Mouse (Mus musculus) heart, embryonic 11.5 days (tissue): ENCODE data around the gene Gm44579. TPM values are rescaled to one million over a fixed set of nuclear protein-coding genes. Genes with fewer than 3 reads are reported as not detected.

Source experiments
- ATAC-seq: fragments of 200-750 bp; cut with Nextera tagmentation; replicated peaks from 2 replicates; pipeline ENCODE4 v1.8.0; 2017; ENCODE audit warnings: moderate library complexity; ENCODE audit not compliant: insufficient number of reproducible peaks, low FRiP score, low TSS enrichment
- H3K27ac ChIP-seq: fragments of 300-500 bp; sonication (generic); 2 replicates; pipeline ENCODE4 v1.5.1; 2014; ENCODE audit warnings: mild to moderate bottlenecking, low read depth, low read length
- H3K27me3 ChIP-seq: fragments of 300-500 bp; sonication (generic); 2 replicates; pipeline ENCODE4 v1.6.1; 2014; ENCODE audit warnings: mild to moderate bottlenecking, low read length, mixed read lengths; ENCODE audit not compliant: control insufficient read depth, insufficient read depth
- H3K36me3 ChIP-seq: fragments of 300-500 bp; sonication (generic); 2 replicates; pipeline ENCODE4 v1.6.1; 2014; ENCODE audit warnings: mild to moderate bottlenecking, low read length, moderate library complexity, mixed read lengths; ENCODE audit not compliant: control insufficient read depth, insufficient read depth
- H3K4me1 ChIP-seq: fragments of 300-500 bp; sonication (generic); 2 replicates; pipeline ENCODE4 v1.6.1; 2014; ENCODE audit warnings: low read length; ENCODE audit not compliant: control insufficient read depth, insufficient read depth
- H3K4me2 ChIP-seq: fragments of 300-500 bp; sonication (generic); 2 replicates; pipeline ENCODE4 v1.6.1; 2014; ENCODE audit warnings: mild to moderate bottlenecking, moderate library complexity
- H3K4me3 ChIP-seq: fragments of 300-500 bp; sonication (generic); 2 replicates; pipeline ENCODE4 v1.5.1; 2014; ENCODE audit warnings: low read depth, low read length
- H3K9ac ChIP-seq: fragments of 300-500 bp; sonication (generic); 2 replicates; pipeline ENCODE4 v1.6.1; 2014; ENCODE audit warnings: mild to moderate bottlenecking, low read depth, low read length, moderate library complexity
- H3K9me3 ChIP-seq: fragments of 300-500 bp; sonication (generic); replicated peaks from 2 replicates; pipeline ENCODE4 v1.6.1; 2016; ENCODE audit warnings: low read length; ENCODE audit not compliant: control insufficient read depth
- WGBS: fragments of 180-500 bp; shearing (Covaris S2); extraction: QIAGEN DNeasy Blood & Tissue Kit; methylation state at CpG from one replicate; pipeline ENCODE4 v1.1.7; 2014; ENCODE audit not compliant: insufficient replicate concordance; 5-methylcytosine and 5-hydroxymethylcytosine counted together
- polyA plus RNA-seq: library from polyadenylated mRNA; unstranded; fragments of >200 nt; fragmentation: Nextera tagmentation; extraction: Ambion mirVana; gene quantifications from 2 replicates; pipeline ENCODE4 v1.2.1, GENCODE M21; 2014

Gene Gm44579
- polyA plus RNA-seq, 1 experiment from 2014 or later = not detected

- no peak overlapping the region for H3K4me3 ChIP-seq
- no peak overlapping the region for H3K27ac ChIP-seq
- H3K36me3 ChIP-seq = no peaks in the 10 kb centered on the region
- no peak overlapping the region for H3K4me2 ChIP-seq
- no peaks in the 10 kb centered on the region for H3K27me3 ChIP-seq
- 79% methylated on average over 7 of the region's 7 CpGs for WGBS
- no peak overlapping the region for H3K9ac ChIP-seq
- peaks cover 5% of the 10 kb centered on the region for H3K4me1 ChIP-seq
- no peaks in the 10 kb centered on the region for H3K9me3 ChIP-seq
- no peak for ATAC-seq
Measured at GRCm38 (mm10) chr15:98152916-98153315, 67.9 kb downstream of the Gm44579 start.

GRCm38 (mm10) chr15:98149166-98149602 is 71.6 kb downstream of the Gm44579 start:
- Histone ChIP-seq H3K9ac (no peak overlapping the region; the same call in 1 of the 2 replicates), H3K36me3 (no peaks in the 10 kb centered on the region), H3K4me3 (no peak overlapping the region), H3K9me3 (no peaks in the 10 kb centered on the region), H3K27ac (peak overlapping the region; percentile 90), H3K27me3 (no peaks in the 10 kb centered on the region), H3K4me2 (0 out of 2 replicates have a peak overlapping the region, but pooled peaks have one; percentile 36), H3K4me1 (peaks cover 12% of the 10 kb centered on the region)
- WGBS = 41% methylated on average over 10 of the region's 10 CpGs
- peak; percentile 50 for ATAC-seq

GRCm38 (mm10) chr15:98148356-98148755 is 72.4 kb downstream of the Gm44579 start:
- 75% methylated on average over 3 of the region's 3 CpGs for WGBS
- Histone ChIP-seq H3K27ac (peak overlapping the region; percentile 90), H3K9ac (no peak overlapping the region)

GRCm38 (mm10) chr15:98145559-98146181 is 75.1 kb downstream of the Gm44579 start:
- no peaks in the 10 kb centered on the region for H3K9me3 ChIP-seq
- peak overlapping the region; percentile 79 for H3K4me2 ChIP-seq
- H3K9ac ChIP-seq = peak overlapping the region; percentile 91
- peak; percentile 94 for ATAC-seq
- peak overlapping the region; percentile 88 for H3K4me3 ChIP-seq
- peak overlapping the region; percentile 82 for H3K27ac ChIP-seq
- H3K27me3 ChIP-seq = no peaks in the 10 kb centered on the region
- WGBS = 2% methylated on average over 38 of the region's 38 CpGs
- H3K36me3 ChIP-seq = peaks cover 4% of the 10 kb centered on the region
- H3K4me1 ChIP-seq = peaks cover 12% of the 10 kb centered on the region

More at GRCm38 (mm10) chr15:98148356-98148755, 72.4 kb downstream of the Gm44579 start:
- no peak for ATAC-seq
- H3K27me3 ChIP-seq = no peaks in the 10 kb centered on the region
- H3K4me2 ChIP-seq = no peak overlapping the region
- H3K4me1 ChIP-seq = peaks cover 12% of the 10 kb centered on the region
- no peaks in the 10 kb centered on the region for H3K9me3 ChIP-seq
- no peak overlapping the region for H3K4me3 ChIP-seq
- no peaks in the 10 kb centered on the region for H3K36me3 ChIP-seq

GRCm38 (mm10) chr15:98144861-98145507 is 75.8 kb downstream of the Gm44579 start:
- Histone ChIP-seq H3K27me3 (no peaks in the 10 kb centered on the region), H3K36me3 (peaks cover 8% of the 10 kb centered on the region), H3K4me2 (peak overlapping the region; percentile 79), H3K9ac (peak overlapping the region; percentile 91), H3K4me1 (peaks cover 12% of the 10 kb centered on the region), H3K9me3 (no peaks in the 10 kb centered on the region), H3K4me3 (peak overlapping the region; percentile 88), H3K27ac (peak overlapping the region; percentile 82)
- ATAC-seq = peak; percentile 65
- 1% methylated on average over 34 of the region's 36 CpGs for WGBS

GRCm38 (mm10) chr15:98142515-98142914 is 78.3 kb downstream of the Gm44579 start:
- 84% methylated on average over 10 of the region's 10 CpGs for WGBS
- H3K9ac ChIP-seq = no peak overlapping the region
- H3K27ac ChIP-seq = no peak overlapping the region
- H3K27me3 ChIP-seq = no peaks in the 10 kb centered on the region
- peaks cover 8% of the 10 kb centered on the region for H3K4me1 ChIP-seq
- no peak overlapping the region for H3K4me3 ChIP-seq
- H3K36me3 ChIP-seq = peaks cover 12% of the 10 kb centered on the region
- no peaks in the 10 kb centered on the region for H3K9me3 ChIP-seq
- ATAC-seq = no peak
- no peak overlapping the region for H3K4me2 ChIP-seq

- H3K4me2 ChIP-seq = no peak overlapping the region
- peaks cover 17% of the 10 kb centered on the region for H3K36me3 ChIP-seq
- H3K4me3 ChIP-seq = no peak overlapping the region
- 91% methylated on average over 5 of the region's 5 CpGs for WGBS
- no peak overlapping the region for H3K9ac ChIP-seq
- no peaks in the 10 kb centered on the region for H3K27me3 ChIP-seq
- no peak for ATAC-seq
- H3K9me3 ChIP-seq = no peaks in the 10 kb centered on the region
- H3K27ac ChIP-seq = no peak overlapping the region
- peaks cover 8% of the 10 kb centered on the region for H3K4me1 ChIP-seq
Measured at GRCm38 (mm10) chr15:98140809-98141208, 80.0 kb downstream of the Gm44579 start.

- WGBS = 89% methylated on average over 7 of the region's 7 CpGs
- Histone ChIP-seq H3K4me1 (peaks cover 6% of the 10 kb centered on the region), H3K9ac (no peak overlapping the region), H3K27me3 (no peaks in the 10 kb centered on the region), H3K4me3 (no peak overlapping the region), H3K36me3 (peaks cover 17% of the 10 kb centered on the region), H3K27ac (no peak overlapping the region), H3K4me2 (no peak overlapping the region), H3K9me3 (no peaks in the 10 kb centered on the region)
- no peak for ATAC-seq
Measured at GRCm38 (mm10) chr15:98139763-98140162, 81.0 kb downstream of the Gm44579 start.
